Mouse (Mus musculus) stomach, embryonic 16.5 days (tissue): ENCODE data around the gene Arl3. TPM values are rescaled to one million over a fixed set of nuclear protein-coding genes. Genes with fewer than 3 reads are reported as not detected.

Experiments used
- ATAC-seq: fragments of 200-750 bp; cut with Nextera tagmentation; 2 replicates; pipeline ENCODE4 v1.8.0; 2017; ENCODE audit warnings: moderate number of reproducible peaks, moderate TSS enrichment; ENCODE audit not compliant: insufficient read depth, low FRiP score
- H3K27ac ChIP-seq: fragments of 300-500 bp; sonication (generic); 2 replicates; pipeline ENCODE4 v1.5.1; 2014; ENCODE audit warnings: low read length
- H3K27me3 ChIP-seq: fragments of 300-500 bp; sonication (generic); 2 replicates; pipeline ENCODE4 v1.6.1; 2014; ENCODE audit warnings: low read length, control low read depth, mixed read lengths; ENCODE audit not compliant: control insufficient read depth, insufficient read depth
- H3K36me3 ChIP-seq: fragments of 300-500 bp; sonication (generic); 2 replicates; pipeline ENCODE4 v1.6.1; 2014; ENCODE audit warnings: low read length; ENCODE audit not compliant: control insufficient read depth, insufficient read depth
- H3K4me1 ChIP-seq: fragments of 300-500 bp; sonication (generic); 2 replicates; pipeline ENCODE4 v1.6.1; 2014; ENCODE audit warnings: low read length, control low read depth, mixed read lengths; ENCODE audit not compliant: control insufficient read depth, insufficient read depth
- H3K4me2 ChIP-seq: fragments of 300-500 bp; sonication (generic); 2 replicates; pipeline ENCODE4 v1.6.1; 2014; ENCODE audit warnings: low read depth, low read length, mixed read lengths
- H3K4me3 ChIP-seq: fragments of 300-500 bp; sonication (generic); replicated peaks from 2 replicates; pipeline ENCODE4 v1.5.1; 2014; ENCODE audit warnings: mild to moderate bottlenecking, low read length
- H3K9ac ChIP-seq: fragments of 300-500 bp; sonication (generic); 2 replicates; pipeline ENCODE4 v1.6.1; 2014; ENCODE audit warnings: low read length
- H3K9me3 ChIP-seq: fragments of 300-500 bp; sonication (generic); replicated peaks from 2 replicates; pipeline ENCODE4 v1.6.1; 2016; ENCODE audit warnings: low read length, control low read depth; ENCODE audit not compliant: control insufficient read depth
- WGBS: fragments of 180-500 bp; shearing (Covaris S2); extraction: QIAGEN DNeasy Blood & Tissue Kit; methylation state at CpG from one replicate; pipeline ENCODE4 v1.1.7; 2014; 5-methylcytosine and 5-hydroxymethylcytosine counted together
- polyA plus RNA-seq: library from polyadenylated mRNA; unstranded; fragments of >200 nt; fragmentation: Nextera tagmentation; extraction: Ambion mirVana; gene quantifications from 2 replicates; pipeline ENCODE4 v1.2.1, GENCODE M21; 2015

Gene Arl3
- polyA plus RNA-seq, 1 experiment from 2014 or later, result 105 TPM

GRCm38 (mm10) chr19:46616378-46616777 is 43.4 kb upstream of the Arl3 start:
- Histone ChIP-seq H3K4me1 (peaks cover 47% of the 10 kb centered on the region), H3K4me3 (no peak overlapping the region), H3K36me3 (no peaks in the 10 kb centered on the region), H3K4me2 (no peak overlapping the region), H3K9ac (no peak overlapping the region), H3K27me3 (no peaks in the 10 kb centered on the region), H3K27ac (no peak overlapping the region), H3K9me3 (no peaks in the 10 kb centered on the region)
- WGBS, result 63% methylated on average over 11 of the region's 11 CpGs
- ATAC-seq, result no peak

GRCm38 (mm10) chr19:46608158-46608557 is 35.2 kb upstream of the Arl3 start:
- H3K27ac ChIP-seq, result no peak overlapping the region

GRCm38 (mm10) chr19:46607424-46607823 is 34.4 kb upstream of the Arl3 start:
- H3K27me3 ChIP-seq, result no peaks in the 10 kb centered on the region
- H3K9ac ChIP-seq, result no peak overlapping the region
- no peak overlapping the region for H3K4me2 ChIP-seq
- H3K4me3 ChIP-seq, result no peak overlapping the region
- WGBS, result 42% methylated on average over 7 of the region's 7 CpGs
- peaks cover 12% of the 10 kb centered on the region for H3K4me1 ChIP-seq
- peaks cover 3% of the 10 kb centered on the region; the same call in 1 of the 2 replicates for H3K36me3 ChIP-seq
- no peaks in the 10 kb centered on the region for H3K9me3 ChIP-seq
- 0 out of 2 replicates have a peak, but pooled peaks have one; percentile 12 for ATAC-seq
- no peak overlapping the region for H3K27ac ChIP-seq

More at GRCm38 (mm10) chr19:46608158-46608557, 35.2 kb upstream of the Arl3 start:
- Histone ChIP-seq H3K4me1 (peaks cover 15% of the 10 kb centered on the region), H3K4me3 (no peak overlapping the region), H3K4me2 (no peak overlapping the region), H3K36me3 (peaks cover 3% of the 10 kb centered on the region; the same call in 1 of the 2 replicates), H3K9me3 (no peaks in the 10 kb centered on the region), H3K27me3 (no peaks in the 10 kb centered on the region), H3K9ac (no peak overlapping the region)
- WGBS, result 97% methylated on average over 7 of the region's 7 CpGs
- no peak for ATAC-seq

- Histone ChIP-seq H3K9me3 (no peaks in the 10 kb centered on the region), H3K4me1 (peaks cover 12% of the 10 kb centered on the region), H3K4me3 (no peak overlapping the region), H3K4me2 (no peak overlapping the region), H3K9ac (no peak overlapping the region), H3K27me3 (no peaks in the 10 kb centered on the region), H3K27ac (no peak overlapping the region), H3K36me3 (peaks cover 3% of the 10 kb centered on the region; the same call in 1 of the 2 replicates)
- ATAC-seq, result no peak
- 87% methylated on average over 13 of the region's 13 CpGs for WGBS
Measured at GRCm38 (mm10) chr19:46606718-46607117, 33.7 kb upstream of the Arl3 start.

GRCm38 (mm10) chr19:46602406-46602805 is 29.4 kb upstream of the Arl3 start:
- no peak for ATAC-seq
- H3K27ac ChIP-seq, result no peak overlapping the region
- H3K4me2 ChIP-seq, result no peak overlapping the region
- no peaks in the 10 kb centered on the region for H3K27me3 ChIP-seq
- 80% methylated on average over 4 of the region's 4 CpGs for WGBS
- no peak overlapping the region for H3K9ac ChIP-seq
- H3K36me3 ChIP-seq, result no peaks in the 10 kb centered on the region
- H3K4me3 ChIP-seq, result no peak overlapping the region
- H3K9me3 ChIP-seq, result no peaks in the 10 kb centered on the region
- peaks cover 14% of the 10 kb centered on the region for H3K4me1 ChIP-seq

- H3K27ac ChIP-seq, result no peak overlapping the region
- no peak overlapping the region for H3K4me3 ChIP-seq
Measured at GRCm38 (mm10) chr19:46601491-46601890, 28.5 kb upstream of the Arl3 start.

GRCm38 (mm10) chr19:46600371-46600770 is 27.4 kb upstream of the Arl3 start:
- H3K9ac ChIP-seq, result no peak overlapping the region; the same call in 1 of the 2 replicates
- 62% methylated on average over 4 of the region's 4 CpGs for WGBS
- peaks cover 11% of the 10 kb centered on the region for H3K4me1 ChIP-seq
- H3K27ac ChIP-seq, result 0 out of 2 replicates have a peak overlapping the region, but pooled peaks have one; percentile 1
- no peak for ATAC-seq
- H3K9me3 ChIP-seq, result no peaks in the 10 kb centered on the region
- H3K4me2 ChIP-seq, result peak overlapping the region; percentile 77
- no peaks in the 10 kb centered on the region for H3K27me3 ChIP-seq
- peak overlapping the region; percentile 94 for H3K4me3 ChIP-seq
- no peaks in the 10 kb centered on the region for H3K36me3 ChIP-seq

More at GRCm38 (mm10) chr19:46601491-46601890, 28.5 kb upstream of the Arl3 start:
- H3K9ac ChIP-seq, result no peak overlapping the region
- no peak for ATAC-seq
- no peaks in the 10 kb centered on the region for H3K27me3 ChIP-seq
- H3K36me3 ChIP-seq, result no peaks in the 10 kb centered on the region
- H3K9me3 ChIP-seq, result no peaks in the 10 kb centered on the region
- H3K4me1 ChIP-seq, result peaks cover 11% of the 10 kb centered on the region
- H3K4me2 ChIP-seq, result no peak overlapping the region
- WGBS, result 68% methylated on average over 14 of the region's 14 CpGs

- ATAC-seq, result 0 out of 2 replicates have a peak, but pooled peaks have one; percentile 1
- Histone ChIP-seq H3K4me3 (peak overlapping the region; percentile 94), H3K27ac (peak overlapping the region; percentile 75), H3K9ac (peak overlapping the region; percentile 91), H3K4me2 (peak overlapping the region; percentile 77), H3K4me1 (peaks cover 11% of the 10 kb centered on the region), H3K36me3 (no peaks in the 10 kb centered on the region), H3K9me3 (no peaks in the 10 kb centered on the region), H3K27me3 (no peaks in the 10 kb centered on the region)
- 12% methylated on average over 22 of the region's 22 CpGs for WGBS
Measured at GRCm38 (mm10) chr19:46599375-46600256, 26.6 kb upstream of the Arl3 start.

GRCm38 (mm10) chr19:46598720-46599252 is 25.8 kb upstream of the Arl3 start, which contains the start of gene Wbp1l:
TSS of gene Wbp1l (plus strand) at chr19:46599084.
- H3K27me3 ChIP-seq, result no peaks in the 10 kb centered on the region
- no peaks in the 10 kb centered on the region for H3K9me3 ChIP-seq
- ATAC-seq, result peak; percentile 99
- H3K9ac ChIP-seq, result peak within 1 kb of the TSS; percentile 91
- peak within 1 kb of the TSS; percentile 94 for H3K4me3 ChIP-seq
- under 1% methylated on average over 21 of the region's 22 CpGs for WGBS
- peak within 1 kb of the TSS; percentile 75 for H3K27ac ChIP-seq
- no peaks in the 10 kb centered on the region for H3K36me3 ChIP-seq
- H3K4me2 ChIP-seq, result peak within 1 kb of the TSS; percentile 77
- H3K4me1 ChIP-seq, result peaks cover 11% of the 10 kb centered on the region
